ENCODE assay signal across 24 mouse cellular contexts in the genomic region with DNA sequence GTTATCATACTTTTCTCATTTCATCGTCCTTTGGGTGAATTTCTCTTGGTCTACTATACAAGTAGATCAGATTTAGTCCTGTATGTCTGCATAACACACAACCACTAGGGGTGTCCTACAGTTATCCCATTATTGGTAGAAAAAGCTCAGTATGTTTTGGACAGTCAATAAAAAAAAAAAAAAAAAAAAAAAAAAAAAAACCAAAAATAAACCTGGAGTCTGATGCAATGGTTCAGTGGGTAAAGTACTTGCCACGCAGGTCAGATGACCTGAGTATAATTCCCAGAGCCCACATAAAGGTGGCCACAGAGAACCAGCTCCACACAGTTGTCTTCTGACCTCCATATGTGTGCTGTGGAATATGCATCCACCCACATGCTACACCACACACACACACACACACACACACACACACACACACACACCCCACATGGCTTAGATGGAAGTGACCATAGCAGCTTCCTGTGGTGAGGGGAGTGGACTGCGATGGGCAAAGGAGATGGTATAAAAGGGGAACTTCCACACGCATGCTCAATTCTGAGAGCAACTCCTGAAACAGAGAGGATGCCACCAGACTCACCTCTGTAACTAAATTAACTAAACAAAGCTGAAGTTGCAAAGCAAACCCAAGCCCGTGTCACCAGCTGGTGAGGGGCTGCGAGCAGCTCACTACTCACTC. TPM values are rescaled to one million over a fixed set of nuclear protein-coding genes. Genes with fewer than 3 reads are reported as not detected.
A peak's percentile ranks its signal among the peaks of the same experiment; 100 is the strongest.
DNase-seq lines count a peak whose midpoint lies in the region; ATAC-seq and TF ChIP-seq lines count a peak whose summit lies in the region.
"Had no signal": no experiment of that assay in that cellular context is flagged by ENCODE, and none has a peak within 500 bp of the region (broad histone marks: within the 10 kb centered on the region; RNA-seq: fewer than 3 reads in every experiment).

No protein-coding gene starts in this region.

- DNase-seq in layer of hippocampus, adult 2 months (ENCODE audit: low spot score in 2 of 2) = no peak
- no peak for DNase-seq in layer of hippocampus, postnatal 10 days (ENCODE audit: low spot score in 2 of 2)
- DNase-seq in lung, postnatal 36 days = peak; percentile 26
- DNase-seq in lung, postnatal 4 days = no peak
- DNase-seq in kidney, adult 11 months = no peak
- DNase-seq in embryo, embryonic 11 days = no peak
- DNase-seq: adrenal gland, adult 2 months; cerebellum, adult 8-10 months; forebrain, postnatal 0 days; gastrocnemius, postnatal 25 days; kidney, adult 9 months; kidney, postnatal 25 days; lung, adult 2 months; thymus, postnatal 25 days had no signal

- no peak overlapping the region for H3K27ac ChIP-seq in layer of hippocampus, adult 2 months
- H3K27ac ChIP-seq: hindbrain, embryonic 15.5 days; intestine, embryonic 15.5 days; macrophage; midbrain, embryonic 13.5 days; neural tube, embryonic 13.5 days; stomach, embryonic 15.5 days had no signal

- TF ChIP-seq CTCF in layer of hippocampus, adult 2 months (conservative IDR thresholded peaks at IDR 0.05) = peak; percentile 50

- peak; percentile 97 for ATAC-seq in granulocyte monocyte progenitor cell, adult 5-6 weeks (replicated peaks; ENCODE audit: poor library complexity, severe bottlenecking)
- peak; percentile 82 for ATAC-seq in neutrophil, adult 5-6 weeks (ENCODE audit: extremely low read depth, insufficient number of reproducible peaks, low FRiP score, poor library complexity, severe bottlenecking)
- ATAC-seq: CD4-positive, CD25-positive, alpha-beta regulatory T cell, adult 4 months; forebrain, postnatal 0 days; intestine, embryonic 15.5 days; midbrain, embryonic 13.5 days had no signal

- H3K4me3 ChIP-seq in layer of hippocampus, adult 2 months = no peak overlapping the region
- H3K4me3 ChIP-seq: hindbrain, embryonic 15.5 days; intestine, embryonic 15.5 days; midbrain, embryonic 13.5 days; myocyte; neural tube, embryonic 13.5 days; stomach, embryonic 15.5 days had no signal

RNA-seq across cellular contexts. Expression of gene Rufy1, which starts 15.2 kb away (rescaled TPM):
- 10 to 100 TPM; 29.2 to 29.6 TPM for total RNA-seq in layer of hippocampus, adult 2 months (2021)
- total RNA-seq in layer of hippocampus, postnatal 10 days (2021) = 10 to 100 TPM; 21.8 to 23.6 TPM
- total RNA-seq in granulocyte monocyte progenitor cell, adult 5-6 weeks (2014; fragmentation: Nextera tagmentation) = 42.1 and 52.7 TPM in 2 replicates
- total RNA-seq in granulocyte monocyte progenitor cell, adult 5-6 weeks (2017) = 34.6 and 48.3 TPM in 2 replicates
- total RNA-seq in neutrophil, adult 5-6 weeks (2017) = 52.4 and 52.7 TPM in 2 replicates

RNA-seq across cellular contexts. Expression of gene Hnrnph1, which starts 38.9 kb away (rescaled TPM):
- 100 to 1,000 TPM; 272 to 300 TPM for total RNA-seq in layer of hippocampus, adult 2 months (2021)
- total RNA-seq in layer of hippocampus, postnatal 10 days (2021) = 100 to 1,000 TPM; 321 to 338 TPM
- total RNA-seq in granulocyte monocyte progenitor cell, adult 5-6 weeks (2014; fragmentation: Nextera tagmentation) = 644 and 818 TPM in 2 replicates
- 838 and 1,051 TPM in 2 replicates for total RNA-seq in granulocyte monocyte progenitor cell, adult 5-6 weeks (2017)
- 1,028 and 1,146 TPM in 2 replicates for total RNA-seq in neutrophil, adult 5-6 weeks (2017)
